Mouse (Mus musculus) hindbrain, embryonic 14.5 days (tissue): ENCODE data around the gene Stk40. TPM values are rescaled to one million over a fixed set of nuclear protein-coding genes. Genes with fewer than 3 reads are reported as not detected.

Source experiments
- ATAC-seq: fragments of 200-750 bp; cut with Nextera tagmentation; 2 replicates; pipeline ENCODE4 v1.8.0; 2017; ENCODE audit warnings: moderate number of reproducible peaks, mild to moderate bottlenecking, moderate TSS enrichment, moderate library complexity; ENCODE audit not compliant: low FRiP score
- DNase-seq: peaks from one replicate; pipeline ENCODE4 v3.0.0-alpha.2; 2015; ENCODE audit warnings: low spot score
- H3K27ac ChIP-seq: fragments of 300-500 bp; sonication (generic); 2 replicates; pipeline ENCODE4 v1.5.1; 2014; ENCODE audit warnings: mild to moderate bottlenecking, moderate library complexity
- H3K27me3 ChIP-seq: fragments of 300-500 bp; sonication (generic); 2 replicates; pipeline ENCODE4 v1.6.1; 2014; ENCODE audit warnings: mild to moderate bottlenecking, low read length, mixed read lengths; ENCODE audit not compliant: control insufficient read depth, insufficient read depth
- H3K36me3 ChIP-seq: fragments of 300-500 bp; sonication (generic); replicated peaks from 2 replicates; pipeline ENCODE4 v1.6.1; 2014; ENCODE audit not compliant: control insufficient read depth, insufficient read depth
- H3K4me1 ChIP-seq: fragments of 300-500 bp; sonication (generic); replicated peaks from 2 replicates; pipeline ENCODE4 v1.6.1; 2014; ENCODE audit warnings: antibody characterized with exemption, low read length, mixed read lengths; ENCODE audit not compliant: control insufficient read depth, insufficient read depth
- H3K4me2 ChIP-seq: fragments of 300-500 bp; sonication (generic); replicated peaks from 2 replicates; pipeline ENCODE4 v1.6.1; 2014; ENCODE audit warnings: mild to moderate bottlenecking, moderate library complexity
- H3K4me3 ChIP-seq: fragments of 300-500 bp; sonication (generic); replicated peaks from 2 replicates; pipeline ENCODE4 v1.5.1; 2014; ENCODE audit warnings: mild to moderate bottlenecking, low read length
- H3K9ac ChIP-seq: fragments of 300-500 bp; sonication (generic); 2 replicates; pipeline ENCODE4 v1.6.1; 2014
- H3K9me3 ChIP-seq: fragments of 300-500 bp; sonication (generic); 2 replicates; pipeline ENCODE4 v1.6.1; 2016; ENCODE audit warnings: low read length; ENCODE audit not compliant: control insufficient read depth
- WGBS: fragments of 180-500 bp; shearing (Covaris S2); extraction: QIAGEN DNeasy Blood & Tissue Kit; methylation state at CpG from one replicate; pipeline ENCODE4 v1.1.7; 2014; 5-methylcytosine and 5-hydroxymethylcytosine counted together
- polyA plus RNA-seq: library from polyadenylated mRNA; unstranded; fragments of >200 nt; fragmentation: Nextera tagmentation; extraction: Ambion mirVana; gene quantifications from 2 replicates; pipeline ENCODE4 v1.2.1, GENCODE M21; 2014

Gene Stk40
- polyA plus RNA-seq, 1 experiment from 2014 or later = 25.2 TPM

DNA sequence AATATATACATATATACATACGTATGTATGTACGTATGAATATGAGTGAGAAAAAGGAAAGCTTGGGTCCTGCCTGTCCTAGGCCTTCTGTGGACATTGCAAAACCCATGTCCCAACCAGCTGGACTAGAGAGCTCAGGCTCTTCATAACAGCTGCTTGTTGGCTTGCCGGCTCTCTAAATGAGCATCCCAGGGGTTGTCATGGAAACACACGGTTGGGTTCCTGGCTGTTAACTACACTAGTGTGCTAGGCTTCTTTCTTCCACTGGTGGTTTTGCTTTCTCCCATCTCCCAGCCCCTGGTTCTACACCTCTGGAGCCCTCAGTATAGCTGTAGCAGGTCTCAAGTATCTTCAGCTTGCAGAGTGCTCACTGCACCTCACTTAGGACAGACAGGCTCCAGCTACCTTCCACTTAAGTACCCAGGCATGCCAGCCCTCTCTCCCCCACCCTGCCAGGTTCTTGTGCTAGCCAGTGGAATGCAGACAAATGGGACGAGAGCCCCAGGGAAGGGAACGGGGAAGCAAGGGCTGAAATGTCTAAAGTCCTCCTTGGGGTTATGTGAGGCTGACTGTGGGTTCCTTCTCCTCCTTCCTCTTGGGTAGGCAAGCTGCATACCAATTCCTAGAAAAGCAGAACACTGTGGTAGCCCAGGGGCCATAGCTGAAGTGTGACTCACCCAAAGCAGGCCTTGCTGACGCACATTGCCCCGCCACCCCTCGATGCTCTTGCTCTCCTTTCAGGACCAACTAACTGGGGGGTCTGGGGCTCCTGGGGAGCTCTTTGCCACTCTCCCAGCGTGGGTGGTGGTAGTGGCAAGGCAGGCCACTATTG is 27.7 kb downstream of the Stk40 start:
- Histone ChIP-seq H3K27me3 (no peaks in the 10 kb centered on the region), H3K4me2 (no peak overlapping the region), H3K9me3 (no peaks in the 10 kb centered on the region), H3K4me3 (no peak overlapping the region), H3K27ac (peak overlapping the region; percentile 55; the same call in 1 of the 2 replicates), H3K9ac (no peak overlapping the region), H3K4me1 (peaks cover 11% of the 10 kb centered on the region; the same call in 1 of the 2 replicates), H3K36me3 (peaks cover 77% of the 10 kb centered on the region)
- DNase-seq (peak; percentile 74), ATAC-seq (peak; percentile 53)
- WGBS = 56% methylated on average over 10 of the region's 10 CpGs

DNA sequence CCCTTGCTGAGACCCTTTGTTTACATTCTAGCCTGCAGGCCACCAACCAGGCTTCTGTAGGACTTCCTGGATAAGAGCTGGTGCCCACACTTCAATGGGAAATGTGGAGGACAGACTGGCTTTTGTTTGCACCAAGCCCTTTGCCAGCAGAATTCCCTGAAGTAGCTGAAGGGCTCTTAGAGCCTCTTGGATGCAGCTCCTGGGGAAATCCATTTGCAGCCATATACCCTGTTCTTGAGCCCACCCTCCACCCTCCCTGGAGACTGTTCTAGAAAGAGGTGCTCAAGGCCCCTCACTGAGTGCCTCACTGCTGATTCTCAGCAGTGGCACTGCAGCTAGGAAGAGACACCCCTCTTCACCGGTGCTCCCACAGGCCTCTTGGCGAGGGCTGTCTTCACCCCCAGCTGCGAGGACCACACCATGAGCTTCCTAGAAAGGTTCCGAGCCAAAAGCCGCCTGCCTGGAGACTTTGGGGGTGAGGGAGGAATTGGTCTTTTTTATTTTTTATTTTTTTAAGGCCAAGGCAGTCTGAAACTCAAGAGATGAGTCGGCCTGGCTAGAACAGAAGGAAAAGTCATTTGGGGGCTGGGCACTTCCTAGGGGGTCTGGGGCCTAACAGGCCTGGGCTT is 29.0 kb downstream of the Stk40 start:
- Histone ChIP-seq H3K4me2 (no peak overlapping the region), H3K4me1 (peaks cover 11% of the 10 kb centered on the region; the same call in 1 of the 2 replicates), H3K36me3 (peaks cover 78% of the 10 kb centered on the region), H3K27ac (peak overlapping the region; percentile 38), H3K9me3 (no peaks in the 10 kb centered on the region), H3K4me3 (no peak overlapping the region), H3K27me3 (no peaks in the 10 kb centered on the region), H3K9ac (no peak overlapping the region)
- DNase-seq (no peak), ATAC-seq (no peak)
- 85% methylated on average over 6 of the region's 6 CpGs for WGBS

DNA sequence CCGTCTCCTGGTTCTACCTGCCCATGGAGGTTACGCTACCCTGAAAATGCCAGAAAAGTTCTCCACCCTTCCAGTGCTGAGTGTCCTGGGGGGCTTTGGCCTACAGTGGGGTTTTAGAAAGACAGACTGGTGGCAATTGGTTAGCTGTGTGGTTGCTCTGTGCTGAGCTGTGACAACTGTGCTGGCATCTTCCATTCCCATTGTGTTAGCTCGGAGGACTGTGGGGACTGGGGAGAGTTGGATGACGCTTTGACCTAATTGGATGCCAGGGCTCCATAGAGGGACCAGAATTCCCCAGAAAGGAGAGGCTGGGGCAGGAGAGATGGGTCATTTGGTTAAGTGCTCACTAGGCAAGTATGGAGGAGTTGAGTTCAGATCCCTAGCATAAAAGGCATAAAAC is 30.5 kb downstream of the Stk40 start:
- DNase-seq = no peak
- Histone ChIP-seq H3K36me3 (peaks cover 78% of the 10 kb centered on the region), H3K9me3 (no peaks in the 10 kb centered on the region), H3K4me1 (peaks cover 11% of the 10 kb centered on the region; the same call in 1 of the 2 replicates), H3K4me3 (no peak overlapping the region), H3K27ac (no peak overlapping the region), H3K27me3 (no peaks in the 10 kb centered on the region), H3K4me2 (no peak overlapping the region), H3K9ac (no peak overlapping the region)
- no peak for ATAC-seq
- WGBS = 88% methylated on average over 4 of the region's 4 CpGs

DNA sequence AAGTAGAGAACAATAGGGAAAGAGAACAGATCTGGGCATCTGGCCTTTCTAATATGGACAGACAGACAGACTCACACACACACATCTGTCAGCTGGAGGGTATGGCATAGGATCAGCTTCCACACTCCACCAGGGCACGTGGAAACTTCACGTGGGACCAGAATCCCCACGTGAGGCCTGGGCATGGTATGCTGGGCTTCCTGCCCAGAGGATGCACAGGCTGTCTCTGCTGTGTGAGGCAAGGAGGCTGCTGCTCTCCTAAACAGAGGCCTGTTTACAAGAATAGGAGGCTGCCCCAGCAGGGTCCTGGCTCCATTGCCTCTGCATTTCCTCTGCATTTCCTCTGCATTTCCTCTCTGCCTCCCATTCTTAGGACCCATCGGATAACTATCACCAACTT is 30.9 kb downstream of the Stk40 start:
- Histone ChIP-seq H3K4me2 (no peak overlapping the region), H3K36me3 (peaks cover 78% of the 10 kb centered on the region), H3K9me3 (no peaks in the 10 kb centered on the region), H3K4me3 (no peak overlapping the region), H3K27me3 (no peaks in the 10 kb centered on the region), H3K27ac (no peak overlapping the region), H3K9ac (no peak overlapping the region), H3K4me1 (peaks cover 11% of the 10 kb centered on the region; the same call in 1 of the 2 replicates)
- DNase-seq = no peak
- 85% methylated on average over 4 of the region's 4 CpGs for WGBS
- ATAC-seq = no peak

DNA sequence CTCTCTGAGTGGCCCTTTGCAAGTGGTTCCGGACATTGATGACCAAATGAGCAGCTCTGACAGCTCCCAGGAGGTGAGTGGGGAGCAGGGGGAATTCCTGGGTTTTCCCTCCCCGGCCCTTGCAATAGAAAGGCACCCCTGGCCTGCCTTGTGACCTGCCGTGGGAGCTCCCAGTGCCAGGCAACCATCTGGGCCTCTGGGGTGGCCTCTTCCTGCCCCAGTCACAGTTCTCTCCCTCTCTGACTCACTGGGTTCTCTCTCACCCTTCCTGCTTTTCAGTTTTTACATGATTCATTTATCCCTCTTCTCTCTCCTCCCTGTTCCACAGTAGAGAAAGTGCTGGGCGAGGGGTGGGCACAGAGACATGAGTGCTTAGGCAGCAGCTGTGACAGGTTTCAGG is 34.0 kb downstream of the Stk40 start:
- Histone ChIP-seq H3K4me1 (no peaks in the 10 kb centered on the region), H3K27me3 (no peaks in the 10 kb centered on the region), H3K4me2 (no peak overlapping the region), H3K9me3 (no peaks in the 10 kb centered on the region), H3K36me3 (peaks cover 66% of the 10 kb centered on the region), H3K9ac (no peak overlapping the region), H3K4me3 (no peak overlapping the region), H3K27ac (no peak overlapping the region)
- ATAC-seq (no peak), DNase-seq (no peak)
- 75% methylated on average over 4 of the region's 4 CpGs for WGBS

DNA sequence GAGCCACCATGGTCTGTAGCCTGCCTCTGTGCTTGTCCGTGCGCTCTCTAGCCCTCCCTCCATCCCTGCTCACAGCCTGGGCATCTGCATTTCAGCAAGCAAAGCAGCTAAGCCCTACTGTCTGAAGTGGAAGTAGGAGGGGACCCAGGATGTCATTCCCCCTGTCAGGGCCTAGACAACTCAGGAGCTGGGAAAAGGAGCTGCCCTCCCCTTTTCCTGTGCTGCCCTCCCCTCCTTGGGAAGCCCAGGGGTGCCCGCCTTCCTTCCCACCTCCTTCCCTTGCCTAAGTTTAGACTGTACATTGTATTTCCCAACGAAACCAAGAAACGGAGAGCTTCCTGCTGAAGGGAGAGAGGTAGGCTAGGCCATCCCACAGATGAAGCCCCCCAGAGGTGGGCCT is 37.3 kb downstream of the Stk40 start:
- H3K9me3 ChIP-seq = no peaks in the 10 kb centered on the region
- no peaks in the 10 kb centered on the region for H3K27me3 ChIP-seq
- no peak overlapping the region for H3K27ac ChIP-seq
- H3K9ac ChIP-seq = no peak overlapping the region
- no peak overlapping the region for H3K4me2 ChIP-seq
- no peaks in the 10 kb centered on the region for H3K4me1 ChIP-seq
- 84% methylated on average over 5 of the region's 5 CpGs for WGBS
- ATAC-seq (no peak), DNase-seq (no peak)
- H3K36me3 ChIP-seq = peaks cover 41% of the 10 kb centered on the region
- no peak overlapping the region for H3K4me3 ChIP-seq

DNA sequence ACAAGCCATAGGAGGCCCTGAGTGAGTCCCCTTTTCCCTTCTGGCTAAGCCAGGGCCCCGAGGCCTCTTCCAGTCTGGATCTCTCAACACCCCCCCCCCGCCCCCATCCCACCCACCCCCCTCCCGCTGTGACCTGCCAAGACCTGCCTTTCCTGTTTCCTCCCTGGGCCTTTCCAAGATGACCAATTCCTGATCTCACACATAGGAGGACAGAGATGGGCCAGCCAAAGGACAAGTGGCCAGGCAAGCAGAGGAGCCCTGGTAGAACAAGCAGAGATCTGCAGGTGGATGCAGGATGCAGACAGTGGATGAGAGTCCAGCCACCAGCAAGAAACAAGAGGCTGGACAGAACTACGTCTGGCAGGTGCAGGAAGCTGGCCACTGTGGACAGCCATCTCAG is 41.6 kb downstream of the Stk40 start:
- Histone ChIP-seq H3K27me3 (peaks cover 39% of the 10 kb centered on the region), H3K4me1 (peaks cover 16% of the 10 kb centered on the region), H3K4me2 (no peak overlapping the region), H3K4me3 (no peak overlapping the region), H3K27ac (no peak overlapping the region), H3K9ac (no peak overlapping the region), H3K36me3 (no peaks in the 10 kb centered on the region), H3K9me3 (no peaks in the 10 kb centered on the region)
- WGBS = 69% methylated on average over 4 of the region's 4 CpGs
- ATAC-seq (no peak), DNase-seq (no peak)

DNA sequence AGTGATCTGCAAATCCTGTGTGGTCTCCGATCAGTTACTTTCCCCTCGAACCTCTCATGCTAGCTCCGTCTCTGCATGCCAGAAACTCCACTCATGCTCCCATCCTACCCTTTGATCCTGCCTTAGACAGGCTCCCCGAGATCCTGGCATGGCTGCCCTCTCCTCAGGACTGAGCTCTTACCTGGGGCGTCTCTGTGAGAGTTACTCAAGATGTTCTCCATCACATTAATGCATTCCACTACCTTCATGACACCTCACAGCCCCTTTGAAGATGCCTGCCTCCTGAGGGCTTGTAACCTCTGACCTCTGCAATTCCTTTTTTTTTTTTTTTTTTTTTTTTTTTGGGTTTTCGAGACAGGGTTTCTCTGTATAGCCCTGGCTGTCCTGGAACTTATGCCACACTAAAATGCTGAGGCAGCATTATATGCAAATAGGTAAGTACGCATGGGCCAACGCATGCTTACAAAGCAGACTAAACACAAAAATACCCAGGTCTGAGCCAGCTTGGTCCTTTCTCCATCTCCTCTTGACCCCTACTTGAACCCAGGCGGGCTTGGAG is 43.3 kb downstream of the Stk40 start:
- DNase-seq (no peak), ATAC-seq (no peak)
- peak overlapping the region; percentile 63; the same call in 1 of the 2 replicates for H3K4me2 ChIP-seq
- H3K27me3 ChIP-seq = peaks cover 40% of the 10 kb centered on the region
- H3K27ac ChIP-seq = no peak overlapping the region
- peaks cover 16% of the 10 kb centered on the region for H3K4me1 ChIP-seq
- no peaks in the 10 kb centered on the region for H3K36me3 ChIP-seq
- 51% methylated on average over 9 of the region's 9 CpGs for WGBS
- H3K9ac ChIP-seq = no peak overlapping the region
- no peak overlapping the region for H3K4me3 ChIP-seq
- no peaks in the 10 kb centered on the region for H3K9me3 ChIP-seq

DNA sequence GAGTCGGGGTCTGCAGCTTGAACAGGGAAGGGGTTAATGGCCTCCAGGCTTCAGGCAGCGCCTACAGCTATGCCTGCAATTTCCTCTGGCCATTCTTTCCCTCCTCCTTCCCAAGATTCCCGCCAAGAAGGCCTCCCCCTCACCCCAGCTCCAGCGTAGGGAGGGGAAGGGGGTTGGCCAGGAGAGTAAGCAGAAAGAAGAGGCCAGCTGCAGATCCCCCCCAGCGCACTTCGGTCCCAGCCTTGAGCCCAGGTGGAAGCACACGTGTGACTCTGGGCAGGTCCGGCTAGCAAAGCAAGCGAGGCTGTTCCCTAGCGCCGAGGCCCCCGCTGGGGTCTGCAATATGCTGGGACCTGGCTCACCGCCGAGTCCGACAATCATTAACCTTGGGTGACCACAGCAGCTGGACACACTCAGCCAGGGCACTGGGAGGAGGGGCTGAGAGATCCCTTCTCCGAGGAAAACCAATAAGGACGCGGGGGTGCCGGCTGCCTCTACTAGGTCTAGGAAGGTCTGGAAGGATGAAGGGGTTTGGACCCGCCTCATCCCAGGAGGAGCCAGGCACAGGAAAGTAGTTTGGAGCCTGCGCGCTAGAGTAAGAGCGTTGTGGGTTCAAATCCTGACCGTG is 43.9 kb downstream of the Stk40 start, which contains the start of gene Eva1b:
Gene Eva1b, plus strand, starts transcription at position 212 of the 628 bp plus-strand sequence.
- DNase-seq = no peak
- Histone ChIP-seq H3K27me3 (peaks cover 40% of the 10 kb centered on the region), H3K4me3 (peak within 1 kb of the TSS; percentile 40), H3K9me3 (no peaks in the 10 kb centered on the region), H3K4me1 (peaks cover 16% of the 10 kb centered on the region), H3K9ac (peak within 1 kb of the TSS; percentile 40), H3K36me3 (no peaks in the 10 kb centered on the region), H3K4me2 (peak within 1 kb of the TSS; percentile 63), H3K27ac (peak within 1 kb of the TSS; percentile 17; the same call in 1 of the 2 replicates)
- ATAC-seq = peak; percentile 15; the same call in 1 of the 2 replicates
- 3% methylated on average over 24 of the region's 24 CpGs for WGBS
